Mouse (Mus musculus) effector memory CD4-positive, alpha-beta T cell, adult 7 months (primary cell): ENCODE results near the gene Ckmt1. TPM values are rescaled to one million over a fixed set of nuclear protein-coding genes. Genes with fewer than 3 reads are reported as not detected.

Experiments
- polyA plus RNA-seq: library from polyadenylated mRNA; unstranded; fragments of 100-300 nt; shearing (Covaris generic); gene quantifications from one replicate; pipeline ENCODE4 v1.2.1, GENCODE M21; 2017

Ckmt1 gene
- 1.6 TPM for polyA plus RNA-seq

DNA sequence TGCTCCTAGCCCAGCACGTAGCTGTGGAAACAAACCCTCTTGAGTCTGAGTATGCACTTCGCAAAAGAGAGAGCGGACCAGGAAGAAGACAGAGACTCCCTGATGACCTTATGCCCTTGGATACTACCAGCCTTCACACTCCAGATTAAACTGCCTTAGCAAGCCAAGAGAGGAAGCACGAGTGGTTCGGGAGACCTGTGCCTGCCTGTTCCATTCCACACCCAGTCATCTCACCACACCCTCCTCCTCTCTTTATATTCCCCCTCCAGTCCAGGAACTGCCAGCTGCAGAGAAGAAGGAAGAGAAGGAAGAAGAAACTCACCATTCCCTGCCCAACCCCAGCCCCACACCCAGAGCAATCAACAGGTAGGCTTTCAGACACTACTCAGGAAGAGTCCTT lies at the start of gene Ckmt1:
Gene Ckmt1 (plus strand): TSS at position 221 of the 400 bp plus-strand sequence.

DNA sequence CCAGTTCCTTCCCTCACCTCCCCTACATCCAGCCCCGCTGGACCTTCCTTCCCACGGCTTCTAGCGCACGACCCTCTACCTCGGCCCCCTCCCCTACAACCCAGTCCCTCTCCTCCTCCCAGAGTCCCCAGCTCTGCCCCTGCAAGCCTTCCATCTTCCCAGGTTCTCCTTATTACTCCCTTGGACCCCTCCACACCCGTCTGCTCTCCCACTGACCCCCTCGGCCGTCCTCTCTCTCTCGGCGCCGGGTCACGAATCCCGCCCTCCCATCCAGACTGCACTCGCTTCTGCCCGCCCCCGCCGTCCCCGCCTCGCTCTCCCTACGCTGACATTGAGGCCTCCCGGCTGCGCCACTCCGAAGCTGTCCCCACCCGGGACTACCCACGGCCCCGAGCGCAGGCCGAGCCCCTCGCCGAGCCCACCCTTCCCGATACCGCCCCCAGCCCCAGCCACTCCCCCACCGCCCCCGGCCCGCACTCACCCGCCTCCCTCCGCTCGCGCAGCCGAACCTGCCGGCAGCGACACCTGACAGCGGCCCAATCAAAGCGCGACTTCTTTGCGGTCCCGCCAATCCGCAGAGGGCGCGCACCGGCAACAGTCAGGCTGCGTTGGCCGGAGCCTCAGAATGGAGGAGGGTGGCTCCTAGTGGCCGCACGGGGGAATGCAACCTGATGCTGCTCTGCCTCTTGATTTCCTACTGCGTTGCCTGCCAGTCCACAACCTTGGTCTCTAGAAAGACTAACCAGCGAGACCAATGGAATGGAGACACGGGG lies 2.5 kb upstream of the Ckmt1 start, which contains the start of gene Ppip5k1:
Gene Ppip5k1 (minus strand): TSS at position 577 of the 773 bp plus-strand sequence.

DNA sequence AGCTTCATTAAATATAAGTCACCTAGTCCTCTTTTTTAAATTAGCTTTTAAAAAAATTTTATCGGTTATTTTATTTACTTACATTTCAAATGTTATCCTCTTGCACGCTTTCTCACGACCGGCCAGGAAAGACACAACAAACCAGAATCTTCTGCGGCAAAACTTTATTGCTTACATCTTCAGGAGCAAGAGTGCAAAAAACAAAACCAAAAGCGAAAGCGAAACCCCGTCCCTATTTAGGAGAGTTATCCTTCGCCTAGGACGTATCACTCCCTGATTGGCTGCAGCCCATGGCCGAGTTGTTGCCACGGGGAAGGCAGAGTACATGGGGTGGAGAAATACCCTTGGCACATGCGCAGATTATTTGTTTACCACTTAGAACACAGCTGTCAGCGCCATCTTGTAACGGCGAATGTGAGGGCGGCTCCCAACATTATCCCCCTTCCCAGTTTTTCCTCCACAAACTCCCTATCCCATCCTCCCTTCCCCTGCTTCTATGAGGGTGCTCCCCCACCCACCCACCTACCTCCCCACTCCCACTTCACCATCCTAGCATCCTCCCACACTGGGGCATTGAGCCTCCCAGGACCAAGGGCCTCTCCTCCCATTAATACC lies 29.6 kb downstream of the Ckmt1 start, which contains the start of gene Strc:
Gene Strc (minus strand): TSS at position 208 of the 615 bp plus-strand sequence.

Other genes starting within 250 kb of the Ckmt1 start
- gene Tgm7, start 247.9 kb upstream of the Ckmt1 start, polyA plus RNA-seq = not detected
- 5.4 TPM for gene Adal, start 217.3 kb upstream of the Ckmt1 start, polyA plus RNA-seq
- 12.6 TPM for gene Lcmt2, start 217.1 kb upstream of the Ckmt1 start, polyA plus RNA-seq
- gene Tubgcp4, start 187.1 kb upstream of the Ckmt1 start, polyA plus RNA-seq = 49.8 TPM
- 23.4 TPM for gene Zscan29, start 186.6 kb upstream of the Ckmt1 start, polyA plus RNA-seq
- gene Trp53bp1, start 86.3 kb upstream of the Ckmt1 start, polyA plus RNA-seq = 65.7 TPM
- gene Map1a, start 68.1 kb upstream of the Ckmt1 start, polyA plus RNA-seq = 0.85 TPM
- 6.9 TPM for gene Ppip5k1, start 2.3 kb upstream of the Ckmt1 start, polyA plus RNA-seq
- gene Strc, start 29.5 kb downstream of the Ckmt1 start, polyA plus RNA-seq = not detected
- gene Pdia3, start 56.1 kb downstream of the Ckmt1 start, polyA plus RNA-seq = 374 TPM
- 0.55 TPM for gene Catsper2, start 56.1 kb downstream of the Ckmt1 start, polyA plus RNA-seq
- gene Ell3, start 86.6 kb downstream of the Ckmt1 start, polyA plus RNA-seq = not detected
- 400 TPM for gene Serf2, start 91.5 kb downstream of the Ckmt1 start, polyA plus RNA-seq
- 105 TPM for gene Hypk, start 95.6 kb downstream of the Ckmt1 start, polyA plus RNA-seq
- gene Serinc4, start 99.1 kb downstream of the Ckmt1 start, polyA plus RNA-seq = not detected
- 118 TPM for gene Mfap1b, start 116.4 kb downstream of the Ckmt1 start, polyA plus RNA-seq
- gene Mfap1a, start 149.0 kb downstream of the Ckmt1 start, polyA plus RNA-seq = 46.0 TPM
- gene Wdr76, start 149.0 kb downstream of the Ckmt1 start, polyA plus RNA-seq = 3.6 TPM